Mouse (Mus musculus) T-helper 1 cell (primary cell): ENCODE measurements around the gene P2rx6.

Source experiments
- in situ Hi-C: fragments of 300-600 bp; cut with MboI, MseI; formaldehyde crosslinking; loops from one replicate; pipeline ENCODE4 v1.15.1; 2025; ENCODE audit warnings: high pct_unique_total_duplicates

Gene P2rx6

GRCm38 (mm10) chr16:17561751-17562208, at the start of gene P2rx6:
Gene P2rx6, plus strand, starts transcription at chr16:17561885.
- in situ Hi-C loops: no loop called here

DNA sequence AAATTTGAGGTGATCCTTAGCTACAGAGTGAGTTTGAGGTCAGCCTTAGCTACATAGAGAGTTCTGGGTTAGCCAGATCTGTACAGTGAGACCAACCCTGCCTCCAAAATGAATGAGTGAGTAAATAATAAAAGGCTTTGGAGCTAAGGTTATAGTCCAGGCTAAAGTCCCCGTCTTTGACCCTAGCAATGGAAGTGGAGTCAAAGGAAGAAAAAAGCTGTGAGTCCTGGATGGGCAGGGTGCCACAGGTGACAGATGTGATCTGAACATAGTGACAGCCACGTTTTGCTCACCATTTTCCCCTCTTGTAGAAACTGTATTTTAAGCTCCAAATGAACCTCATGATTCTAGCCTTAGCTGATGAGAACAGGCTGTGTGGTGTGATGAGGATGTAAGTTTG, 42.8 kb upstream of the P2rx6 start:
- in situ Hi-C loops: no loop called here

DNA sequence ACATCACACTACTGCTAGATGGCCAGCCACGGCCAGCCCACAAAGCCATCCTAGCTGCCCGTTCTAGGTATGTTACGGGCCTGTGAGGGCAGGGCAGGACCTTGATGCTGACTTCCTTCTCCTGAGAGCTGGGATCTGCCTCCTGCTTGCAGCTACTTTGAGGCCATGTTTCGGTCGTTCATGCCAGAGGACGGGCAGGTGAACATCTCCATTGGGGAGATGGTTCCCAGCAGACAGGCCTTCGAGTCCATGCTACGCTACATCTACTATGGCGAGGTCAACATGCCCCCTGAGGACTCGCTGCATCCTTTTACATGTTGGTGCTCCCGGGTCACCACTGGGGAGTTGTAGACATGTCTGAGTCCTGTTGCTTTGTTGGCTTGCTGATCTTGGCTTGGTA, 37.5 kb upstream of the P2rx6 start:
- in situ Hi-C loops: loop anchor here (10.0 kb wide), 1 partner anchor 721 kb away; the partner anchor contains the start of genes Ranbp1 and Trmt2a

DNA sequence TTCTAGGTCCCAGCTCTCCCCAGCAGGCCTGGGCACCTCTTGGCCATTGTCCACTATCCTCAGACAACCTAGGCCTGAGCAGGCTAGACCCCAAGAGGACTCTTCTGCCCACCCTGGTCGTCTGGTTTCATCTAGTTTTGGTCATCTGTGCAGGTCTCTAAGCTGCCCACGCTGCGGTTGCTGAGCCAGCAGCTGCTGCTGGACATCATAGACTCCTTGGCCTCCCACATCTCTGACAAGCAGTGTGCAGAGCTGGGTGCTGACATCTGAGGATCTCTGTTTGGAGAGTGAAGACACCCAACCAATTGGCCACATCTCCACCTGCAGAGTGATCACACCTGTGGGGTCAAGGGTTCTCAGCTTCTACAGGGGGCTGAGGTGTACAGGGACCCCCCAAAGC, 36.2 kb upstream of the P2rx6 start:
- in situ Hi-C loops: loop anchor here (10.0 kb wide), 1 partner anchor 719 kb away; the partner anchor contains the start of genes Ranbp1 and Trmt2a

GRCm38 (mm10) chr16:17526223-17526622, 35.5 kb upstream of the P2rx6 start:
- in situ Hi-C loops: loop anchor here (10.0 kb wide), 1 partner anchor 719 kb away; the partner anchor contains the start of genes Ranbp1 and Trmt2a

- in situ Hi-C loops: loop anchor here (10.0 kb wide), 1 partner anchor 717 kb away; the partner anchor contains the start of genes Ranbp1 and Trmt2a
Observed at GRCm38 (mm10) chr16:17527606-17528005, 34.1 kb upstream of the P2rx6 start.

DNA sequence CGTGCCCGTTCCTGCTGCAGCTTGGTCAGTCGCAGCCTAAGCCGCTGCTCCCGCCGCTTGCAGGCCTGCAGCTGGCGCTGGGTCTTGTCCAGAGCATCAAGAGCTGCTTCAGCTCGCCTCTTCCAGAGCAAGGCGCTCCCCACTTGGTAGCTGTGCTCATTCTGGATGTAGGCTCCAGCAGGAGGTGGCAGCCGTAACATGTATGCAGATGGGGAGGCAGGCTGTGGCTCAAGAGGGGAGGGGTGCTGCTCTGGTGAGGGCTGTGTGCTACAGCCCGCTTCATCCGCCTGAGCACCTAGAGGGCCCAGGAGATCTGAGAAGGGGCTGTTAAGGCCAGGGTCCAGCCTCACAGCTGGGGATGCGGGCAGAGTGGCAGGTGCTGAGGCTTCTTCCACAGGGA, 33.4 kb upstream of the P2rx6 start:
- in situ Hi-C loops: loop anchor here (10.0 kb wide), 1 partner anchor 717 kb away; the partner anchor contains the start of genes Ranbp1 and Trmt2a

GRCm38 (mm10) chr16:17529981-17530586, 31.6 kb upstream of the P2rx6 start:
- in situ Hi-C loops: loop anchor here (10.0 kb wide), 1 partner anchor 715 kb away; the partner anchor contains the start of genes Ranbp1 and Trmt2a

DNA sequence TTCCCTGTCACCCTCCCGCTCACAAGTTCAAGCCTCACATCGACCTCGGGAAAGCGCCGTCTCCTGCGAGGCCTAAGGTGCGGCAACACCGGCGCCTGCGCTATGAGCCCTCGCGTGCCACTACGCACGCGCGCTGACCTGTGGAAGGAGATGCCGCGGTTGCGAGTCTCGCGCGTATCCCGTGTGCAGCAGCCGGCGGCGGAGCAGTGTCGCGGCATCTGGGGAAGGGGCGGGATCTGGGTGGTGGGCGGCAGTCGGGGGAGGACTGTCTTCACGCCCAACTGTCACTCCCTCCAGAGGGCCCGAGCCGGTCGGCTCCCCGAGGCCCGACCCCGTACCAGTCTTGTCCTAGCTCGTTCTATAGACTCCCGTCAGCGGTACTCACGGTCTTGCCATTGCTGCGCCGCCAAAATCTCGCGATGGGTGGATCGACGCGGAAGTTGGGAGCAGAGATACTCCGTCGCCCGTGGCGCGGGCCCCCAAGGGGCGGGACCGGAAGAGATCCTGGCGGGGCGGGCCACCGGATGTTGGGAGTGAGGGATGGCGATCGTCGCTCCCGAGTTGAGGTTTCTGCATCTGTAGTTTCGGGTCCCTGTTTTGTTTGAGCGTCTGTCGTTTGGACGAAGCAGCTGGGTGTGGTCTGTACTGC, 30.9 kb upstream of the P2rx6 start, which contains the start of gene Thap7:
Gene Thap7 (minus strand): TSS at position 497 of the 649 bp plus-strand sequence.
- in situ Hi-C loops: no loop called here

- in situ Hi-C loops: no loop called here
Observed at GRCm38 (mm10) chr16:17532271-17532670, 29.4 kb upstream of the P2rx6 start.

DNA sequence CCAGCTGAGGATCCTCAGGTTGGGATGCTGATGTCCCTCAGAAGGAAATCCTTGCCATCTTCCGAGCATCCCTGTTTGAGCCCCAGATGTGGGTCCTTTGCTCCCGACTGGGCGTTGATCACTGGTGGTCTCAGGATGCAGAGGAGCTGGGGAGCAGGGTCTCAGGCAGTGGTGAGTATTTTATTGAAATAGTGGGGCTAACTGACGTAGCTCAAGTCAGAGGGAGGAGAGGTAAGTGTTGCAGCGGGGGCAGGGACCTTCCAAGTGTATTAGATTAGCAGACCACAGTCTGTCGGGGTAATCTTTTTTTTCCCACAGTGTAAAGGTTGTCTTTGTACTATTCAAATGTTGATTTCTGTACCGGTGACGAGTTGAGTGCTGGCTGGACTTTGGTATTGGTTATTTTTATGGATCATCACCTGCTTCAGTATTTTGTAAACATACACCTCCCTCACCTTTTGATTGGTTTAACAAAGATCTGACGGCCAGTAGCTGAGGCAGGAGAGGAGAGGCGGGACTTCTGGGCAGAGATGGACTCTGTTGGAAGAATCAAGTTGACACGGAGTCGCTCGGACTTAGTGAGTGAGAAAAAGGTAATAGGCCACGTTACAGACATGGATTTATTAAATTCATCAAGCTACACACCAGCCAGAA, 28.9 kb upstream of the P2rx6 start:
- in situ Hi-C loops: no loop called here

DNA sequence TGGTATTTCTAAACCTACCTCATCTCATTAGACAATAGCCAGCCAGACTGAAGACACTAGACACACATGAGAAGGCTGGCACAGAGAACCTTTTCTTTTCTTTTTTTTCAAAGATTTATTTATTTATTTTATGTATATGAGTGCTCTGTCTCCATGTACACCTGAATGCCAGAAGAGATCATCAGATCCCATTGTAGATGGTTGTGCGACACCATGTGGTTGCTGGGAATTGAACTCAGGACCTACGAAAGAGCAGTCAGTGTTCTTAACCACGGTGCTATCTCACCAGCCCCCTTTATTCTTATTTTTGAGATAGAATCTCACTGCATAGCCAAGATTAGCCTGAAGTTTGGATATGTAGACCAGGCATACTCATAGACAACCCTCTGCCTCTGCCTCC, 25.1 kb upstream of the P2rx6 start:
- in situ Hi-C loops: no loop called here

DNA sequence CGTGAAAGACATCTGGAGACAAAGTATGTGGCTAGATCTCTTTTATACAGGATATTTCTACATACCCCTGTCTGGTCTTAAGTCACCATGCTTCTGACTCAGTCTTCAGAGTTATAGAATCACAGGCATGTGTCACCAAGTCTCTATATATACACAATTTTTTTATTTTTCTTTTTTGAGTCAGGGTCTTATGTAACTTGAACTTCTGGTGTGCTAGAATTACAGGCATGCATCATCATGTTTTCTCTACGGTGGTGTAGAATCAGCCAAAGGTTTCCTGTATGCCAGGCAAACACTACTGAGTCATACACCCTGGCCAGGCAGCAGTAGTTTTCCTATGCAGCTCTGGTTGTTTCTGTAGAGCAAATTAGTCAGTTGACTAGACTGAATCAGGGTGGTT, 19.1 kb upstream of the P2rx6 start:
- in situ Hi-C loops: no loop called here

GRCm38 (mm10) chr16:17552837-17553236, 8.8 kb upstream of the P2rx6 start:
- in situ Hi-C loops: no loop called here

- in situ Hi-C loops: no loop called here
Observed at GRCm38 (mm10) chr16:17553910-17554685, 7.6 kb upstream of the P2rx6 start.

GRCm38 (mm10) chr16:17554702-17555101, 7.0 kb upstream of the P2rx6 start:
- in situ Hi-C loops: loop anchor here (5.0 kb wide), 1 partner anchor 63 kb away; the partner anchor contains the start of gene Smpd4

DNA sequence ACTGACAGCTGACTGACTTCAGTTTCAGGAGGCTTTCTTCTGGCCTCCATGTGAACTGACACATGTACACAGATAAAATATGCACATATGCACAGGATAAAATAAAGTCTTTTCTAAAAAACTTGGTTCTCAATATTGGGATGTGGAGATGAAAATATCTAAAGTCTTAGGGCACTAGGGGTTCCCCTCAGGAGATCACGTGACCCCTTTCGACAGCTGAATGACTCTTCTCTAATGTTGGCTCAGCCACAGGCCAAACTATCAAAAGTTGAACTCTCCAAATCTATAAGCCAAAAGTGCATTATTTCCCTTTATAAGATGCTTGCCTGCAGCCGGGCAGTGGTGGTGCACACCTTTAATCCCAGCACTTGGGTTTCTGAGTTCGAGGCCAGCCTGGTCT, 5.5 kb upstream of the P2rx6 start:
- in situ Hi-C loops: loop anchor here (5.0 kb wide), 1 partner anchor 61 kb away; the partner anchor contains the start of gene Smpd4

- in situ Hi-C loops: loop anchor here (5.0 kb wide), 1 partner anchor 60 kb away; the partner anchor contains the start of gene Smpd4
Observed at GRCm38 (mm10) chr16:17556907-17557306, 4.8 kb upstream of the P2rx6 start.

DNA sequence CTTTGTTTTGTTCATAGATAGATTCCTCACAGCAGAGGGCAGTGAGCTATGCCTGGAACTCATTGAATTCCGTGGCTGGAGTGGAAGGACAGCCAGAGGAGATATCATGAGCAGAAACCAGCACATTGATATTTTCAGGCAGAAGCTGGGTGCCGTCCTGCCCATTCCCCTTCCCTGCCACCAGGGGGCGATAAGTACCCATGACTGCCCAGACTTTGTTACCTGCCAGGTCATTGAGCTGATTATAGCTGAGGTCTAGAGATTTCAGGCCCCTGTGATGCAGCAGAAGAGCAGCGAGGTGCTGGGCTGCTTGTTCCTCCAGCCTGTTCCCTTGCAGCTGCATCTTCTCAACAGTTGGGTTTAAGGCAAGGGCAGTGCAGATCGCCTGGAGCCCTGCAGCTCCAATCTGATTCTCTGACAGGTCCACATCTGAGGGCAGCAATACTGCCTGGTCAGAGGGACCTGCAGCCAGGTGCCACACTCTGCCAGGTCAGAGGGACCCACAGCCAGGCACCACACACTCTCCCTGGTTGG, 3.7 kb upstream of the P2rx6 start:
- in situ Hi-C loops: loop anchor here (5.0 kb wide), 1 partner anchor 59 kb away; the partner anchor contains the start of gene Smpd4

DNA sequence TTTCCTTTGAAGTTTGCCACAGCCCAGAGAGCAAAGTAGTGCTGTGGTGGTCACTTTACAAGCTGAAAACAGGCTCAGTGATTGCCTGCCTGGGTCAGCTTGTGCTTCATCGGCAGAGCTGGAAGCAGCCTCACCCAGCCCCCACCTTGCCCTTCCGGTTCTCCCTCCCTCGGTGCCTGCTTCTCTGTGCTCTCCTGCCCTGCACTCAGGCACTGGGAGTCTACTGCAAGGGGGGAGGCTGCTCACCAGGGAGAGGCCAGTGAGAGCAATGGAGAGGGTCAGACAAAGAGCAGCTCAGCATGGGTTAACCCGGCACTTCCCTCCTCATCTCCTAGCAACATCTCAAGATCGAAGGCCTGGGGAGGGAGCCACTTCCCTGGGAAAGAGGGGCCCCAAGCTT, 2.9 kb upstream of the P2rx6 start:
- in situ Hi-C loops: loop anchor here (5.0 kb wide), 1 partner anchor 58 kb away; the partner anchor contains the start of gene Smpd4
